Mouse (Mus musculus) adrenal gland (tissue): ENCODE results near the gene Myg1.
"Not testable (repeated sequence)": the region's sequence is repeated elsewhere in the genome, so short reads cannot be mapped to it uniquely, and the experiment has no call there.

Source experiments
- intact Hi-C: fragments of 180-260 bp; cut with DNase I; formaldehyde crosslinking; loops from one replicate; pipeline ENCODE4 v1.15.1; 2025
- long read RNA-seq, 2 experiments: library from polyadenylated mRNA; unstranded; transcript quantifications; one replicate each; pipeline ENCODE4 v2.0.0; 2020; ENCODE audit warnings: borderline replicate concordance in 1 of 2; ENCODE audit not compliant: insufficient replicate concordance in 1 of 2

The Myg1 gene
- long read RNA-seq, experiment 1, transcript Myg1-202 (7 exons, 1,480 nt) = major isoform, 39 of 44 reads
- long read RNA-seq, experiment 1, partial matches to known transcripts = 2 of 44 reads
- long read RNA-seq, experiment 1, other reads (novel, unspliced or antisense) = 0 of 44 reads
- long read RNA-seq, experiment 2, transcript Myg1-202 (7 exons, 1,480 nt) = major isoform, 48 of 54 reads
- long read RNA-seq, experiment 2, partial matches to known transcripts = 4 of 54 reads
- long read RNA-seq, experiment 2, other reads (novel, unspliced or antisense) = 2 of 54 reads

GRCm38 (mm10) chr15:102331610-102332015 lies at the start of gene Myg1:
Myg1 (plus strand) TSS chr15:102331709.
- intact Hi-C loops = no loop called here

GRCm38 (mm10) chr15:102282463-102283292 lies 48.8 kb upstream of the Myg1 start:
- intact Hi-C loops = no loop called here

- intact Hi-C loops = no loop called here
Measured at GRCm38 (mm10) chr15:102283648-102284047, 47.9 kb upstream of the Myg1 start.

- intact Hi-C loops = loop anchor here (5.0 kb wide), 1 partner anchor 90 kb away; no protein-coding TSS in a partner anchor
Measured at GRCm38 (mm10) chr15:102287395-102287794, 44.1 kb upstream of the Myg1 start.

GRCm38 (mm10) chr15:102295633-102296367 lies 35.7 kb upstream of the Myg1 start, which contains the start of gene Espl1:
Espl1 (plus strand) TSS chr15:102296266.
- intact Hi-C loops = no loop called here

GRCm38 (mm10) chr15:102296368-102297006 lies 35.0 kb upstream of the Myg1 start:
- intact Hi-C loops = no loop called here

GRCm38 (mm10) chr15:102302542-102302941 lies 29.0 kb upstream of the Myg1 start:
- intact Hi-C loops = no loop called here

- intact Hi-C loops = no loop called here
Measured at GRCm38 (mm10) chr15:102308717-102309116, 22.8 kb upstream of the Myg1 start.

- intact Hi-C loops = no loop called here
Measured at GRCm38 (mm10) chr15:102310074-102310845, 21.2 kb upstream of the Myg1 start.

GRCm38 (mm10) chr15:102311489-102311888 lies 20.0 kb upstream of the Myg1 start:
- intact Hi-C loops = no loop called here

- intact Hi-C loops = no loop called here
Measured at GRCm38 (mm10) chr15:102315292-102315691, 16.2 kb upstream of the Myg1 start.

GRCm38 (mm10) chr15:102316263-102316662 lies 15.2 kb upstream of the Myg1 start:
- intact Hi-C loops = loop anchor here (1.0 to 2.0 kb wide), 2 partner anchors 27 to 77 kb away; no protein-coding TSS in a partner anchor

- intact Hi-C loops = no loop called here
Measured at GRCm38 (mm10) chr15:102324654-102325473, 6.6 kb upstream of the Myg1 start.

- intact Hi-C loops = no loop called here
Measured at GRCm38 (mm10) chr15:102326022-102326576, 5.4 kb upstream of the Myg1 start, which contains the start of gene Pfdn5. Pfdn5 (plus strand) TSS chr15:102326116.

GRCm38 (mm10) chr15:102326892-102327291 lies 4.6 kb upstream of the Myg1 start:
- intact Hi-C loops = no loop called here

- intact Hi-C loops = no loop called here
Measured at GRCm38 (mm10) chr15:102335254-102335653, 3.7 kb downstream of the Myg1 start.

GRCm38 (mm10) chr15:102335925-102336324 lies 4.4 kb downstream of the Myg1 start:
- intact Hi-C loops = not testable (repeated sequence)

GRCm38 (mm10) chr15:102336946-102337345 lies 5.4 kb downstream of the Myg1 start:
- intact Hi-C loops = no loop called here

GRCm38 (mm10) chr15:102339612-102340011 lies 8.1 kb downstream of the Myg1 start:
- intact Hi-C loops = loop anchor here (5.0 kb wide), 1 partner anchor 38 kb away; no protein-coding TSS in a partner anchor
